ENCODE assay signal across 9 mouse cellular contexts in genomic region chr11:72429288-72429690, GRCm38 (mm10). TPM values are rescaled to one million over a fixed set of nuclear protein-coding genes. Genes with fewer than 3 reads are reported as not detected.
DNase-seq lines count a peak whose midpoint lies in the region; ATAC-seq and TF ChIP-seq lines count a peak whose summit lies in the region.
"Had no signal": no experiment of that assay in that cellular context is flagged by ENCODE, and none has a peak within 500 bp of the region (broad histone marks: within the 10 kb centered on the region; RNA-seq: fewer than 3 reads in every experiment).

No protein-coding gene starts in this region.

- WGBS in forebrain, embryonic 14.5 days, result 49% methylated on average over 7 of the region's 7 CpGs
- WGBS in lung, embryonic 15.5 days, result 53% methylated on average over 7 of the region's 7 CpGs

- DNase-seq in G1E (ENCODE audit: low spot score), result peak; percentile 76
- peak; percentile 80 for DNase-seq in c-Kit-positive CD71-positive TER-119-positive erythroid progenitor cells, embryonic 14.5 days (ENCODE audit: low spot score)
- DNase-seq in forebrain, embryonic 14.5 days (ENCODE audit: low spot score), result peak; percentile 83
- peak; percentile 79 to 80 for DNase-seq in heart, postnatal 36 days
- peak; percentile 73 to 91 for DNase-seq in layer of hippocampus, adult 18-20 months (ENCODE audit: low spot score in 2 of 2)
- DNase-seq in retina, adult 2 months (ENCODE audit: low read depth, low spot score), result peak; percentile 47
- peak; percentile 79 for DNase-seq in thymus, postnatal 14 days

- peak; percentile 60 for ATAC-seq in G1E (ENCODE audit: extremely low read depth, insufficient number of reproducible peaks, low FRiP score, poor library complexity, severe bottlenecking)
- ATAC-seq in forebrain, embryonic 14.5 days, result peak; percentile 79
- ATAC-seq in lung, embryonic 15.5 days (ENCODE audit: borderline replicate concordance, extremely low read depth, low FRiP score, low TSS enrichment), result peak; percentile 83

- peak overlapping the region; percentile 18; the same call in 1 of the 2 replicates for H3K4me2 ChIP-seq in forebrain, embryonic 14.5 days (ENCODE audit: low read length)
- H3K4me2 ChIP-seq in lung, embryonic 15.5 days, result peak overlapping the region; percentile 47

- intact Hi-C loops in heart, postnatal 36 days (cut with DNase I), result loop anchor here (1.0 to 2.0 kb wide), 3 partner anchors 87 to 204 kb away; no protein-coding TSS in a partner anchor

- H3K36me3 ChIP-seq in G1E (replicated peaks), result no peaks in the 10 kb centered on the region
- H3K36me3 ChIP-seq in forebrain, embryonic 14.5 days (ENCODE audit: control insufficient read depth, insufficient read depth, low read length), result no peaks in the 10 kb centered on the region
- no peaks in the 10 kb centered on the region for H3K36me3 ChIP-seq in lung, embryonic 15.5 days

- no peak overlapping the region for H3K9ac ChIP-seq in forebrain, embryonic 14.5 days (ENCODE audit: low read length)
- H3K9ac ChIP-seq in lung, embryonic 15.5 days, result no peak overlapping the region

- H3K4me3 ChIP-seq in G1E (ENCODE audit: low read depth, low read length), result no peak overlapping the region
- no peak overlapping the region for H3K4me3 ChIP-seq in forebrain, embryonic 14.5 days (ENCODE audit: low read depth, low read length)
- peak overlapping the region; percentile 10; the same call in 1 of the 2 replicates for H3K4me3 ChIP-seq in lung, embryonic 15.5 days

- peaks cover 7% of the 10 kb centered on the region for H3K4me1 ChIP-seq in G1E (ENCODE audit: insufficient read depth, low read depth, low read length)
- no peaks in the 10 kb centered on the region for H3K4me1 ChIP-seq in forebrain, embryonic 14.5 days (ENCODE audit: control insufficient read depth, insufficient read depth, low read length)
- H3K4me1 ChIP-seq in lung, embryonic 15.5 days, result peaks cover 3% of the 10 kb centered on the region; the same call in 1 of the 2 replicates

- no peaks in the 10 kb centered on the region for H3K9me3 ChIP-seq in G1E (replicated peaks)
- H3K9me3 ChIP-seq in forebrain, embryonic 14.5 days (replicated peaks; ENCODE audit: control insufficient read depth, low read length), result no peaks in the 10 kb centered on the region
- no peaks in the 10 kb centered on the region for H3K9me3 ChIP-seq in lung, embryonic 15.5 days

- TF ChIP-seq CTCF in G1E (IDR thresholded peaks at IDR 0.05; ENCODE audit: low read depth, low read length), result peak; percentile 28

- no peak overlapping the region; the same call in 1 of the 2 replicates for H3K27ac ChIP-seq in forebrain, embryonic 14.5 days (ENCODE audit: low read depth, low read length)
- peak overlapping the region; percentile 69; the same call in 1 of the 2 replicates for H3K27ac ChIP-seq in lung, embryonic 15.5 days
- H3K27ac ChIP-seq: macrophage had no signal

- peaks cover 21% of the 10 kb centered on the region for H3K27me3 ChIP-seq in G1E (ENCODE audit: insufficient read depth, low read length)
- no peaks in the 10 kb centered on the region for H3K27me3 ChIP-seq in forebrain, embryonic 14.5 days (replicated peaks; ENCODE audit: control insufficient read depth, insufficient read depth, low read length)
- no peaks in the 10 kb centered on the region for H3K27me3 ChIP-seq in lung, embryonic 15.5 days

RNA-seq across cellular contexts. Expression of gene Ggt6, which starts 6.0 kb away (rescaled TPM):
- total RNA-seq in G1E (2014; fragmentation: Nextera tagmentation), result not detected in 2 replicates
- total RNA-seq in G1E (2017), result 0.05 TPM in 1 of 2 replicates, not detected in the other
- not detected in 2 replicates for polyA plus RNA-seq in G1E (2012)
- polyA plus RNA-seq in forebrain, embryonic 14.5 days (2014; fragmentation: Nextera tagmentation; extraction: Ambion mirVana), result not detected in 2 replicates
- total RNA-seq in heart, postnatal 36 days (2021), result not detected
- under 1 TPM in 1 of 2 experiments, not detected in 1; 0.25 TPM for total RNA-seq in layer of hippocampus, adult 18-20 months (2021)
- 0.14 and 0.26 TPM in 2 replicates for polyA plus RNA-seq in lung, embryonic 15.5 days (2015; fragmentation: Nextera tagmentation; extraction: Ambion mirVana)
- polyA plus RNA-seq: macrophage had no signal

RNA-seq across cellular contexts. Expression of gene Mybbp1a, which starts 11.9 kb away (rescaled TPM):
- total RNA-seq in G1E (2014; fragmentation: Nextera tagmentation) (496 and 593 TPM in 2 replicates), G1E (2017) (96.8 and 125 TPM in 2 replicates)
- polyA plus RNA-seq in G1E (2012), result 195 and 253 TPM in 2 replicates
- polyA plus RNA-seq in forebrain, embryonic 14.5 days (2014; fragmentation: Nextera tagmentation; extraction: Ambion mirVana), result 80.5 and 82.1 TPM in 2 replicates
- total RNA-seq in heart, postnatal 36 days (2021), result 10 to 100 TPM; 45.9 to 46.8 TPM
- total RNA-seq in layer of hippocampus, adult 18-20 months (2021), result 10 to 100 TPM; 54.6 to 56.8 TPM
- 137 and 140 TPM in 2 replicates for polyA plus RNA-seq in lung, embryonic 15.5 days (2015; fragmentation: Nextera tagmentation; extraction: Ambion mirVana)

RNA-seq across cellular contexts. Expression of gene Smtnl2, which starts 17.8 kb away (rescaled TPM):
- total RNA-seq in G1E (2014; fragmentation: Nextera tagmentation) (not detected in 2 replicates), G1E (2017) (0.06 and 0.11 TPM in 2 replicates)
- not detected in 2 replicates for polyA plus RNA-seq in G1E (2012)
- 1.4 and 1.6 TPM in 2 replicates for polyA plus RNA-seq in forebrain, embryonic 14.5 days (2014; fragmentation: Nextera tagmentation; extraction: Ambion mirVana)
- total RNA-seq in heart, postnatal 36 days (2021), result 10 to 100 TPM; 18.2 to 19.5 TPM
- 1 to 10 TPM; 1.3 to 2.9 TPM for total RNA-seq in layer of hippocampus, adult 18-20 months (2021)
- polyA plus RNA-seq in lung, embryonic 15.5 days (2015; fragmentation: Nextera tagmentation; extraction: Ambion mirVana), result 156 and 158 TPM in 2 replicates
- polyA plus RNA-seq: macrophage had no signal

Comparison
In these comparisons a context has a peak if more than half of its experiments do, and no peak if none do; other contexts are left out.
1. RNA of gene Smtnl2, which starts 17.8 kb away (total RNA-seq): 18.2 to 19.5 TPM in heart, postnatal 36 days; 1.3 to 2.9 TPM in layer of hippocampus, adult 18-20 months and 0.06 to 0.11 TPM in G1E; every median in the first group is over 4 times any median in the second.
2. Peak in every context shown above with its lines, with median percentiles within 50 percentile points of each other: ATAC-seq and DNase-seq.